Mouse (Mus musculus): ENCODE data around the gene Olfr976. TPM values are rescaled to one million over a fixed set of nuclear protein-coding genes. Genes with fewer than 3 reads are reported as not detected.
"Not testable (repeated sequence)": the region's sequence is repeated elsewhere in the genome, so short reads cannot be mapped to it uniquely, and the experiment has no call there.

Olfr976 gene
- not detected in 2 replicates for polyA plus RNA-seq (2014; fragmentation: Nextera tagmentation; extraction: Ambion mirVana)

DNA sequence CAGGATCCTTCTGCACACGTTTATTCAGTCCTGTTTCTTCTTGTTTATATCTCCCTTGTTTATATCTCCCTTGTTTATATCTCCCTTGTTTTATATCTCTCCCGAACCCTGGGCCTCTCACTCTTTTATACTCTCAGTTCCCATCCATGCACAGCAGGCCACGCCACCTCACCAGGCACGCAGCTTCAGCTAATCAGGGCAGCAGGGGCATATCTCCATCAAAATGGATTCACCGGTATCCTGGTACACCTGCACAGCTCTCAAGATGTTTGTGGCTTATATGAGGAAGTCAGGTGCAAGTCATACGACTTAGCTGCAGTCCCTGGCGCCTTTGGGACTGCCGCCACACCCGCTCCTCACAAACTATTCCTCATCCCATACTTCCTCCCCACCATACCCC is at the start of gene Olfr976:
Olfr976 (minus strand) TSS at position 101 of the 400 bp plus-strand sequence.
- not testable (repeated sequence) for H3K27me3 ChIP-seq (ENCODE audit: control insufficient read depth, insufficient read depth, low read length); H3K36me3 ChIP-seq (ENCODE audit: control insufficient read depth, insufficient read depth, low read length); H3K27ac ChIP-seq (ENCODE audit: low read length); ATAC-seq (ENCODE audit: insufficient number of reproducible peaks, insufficient read depth, low FRiP score, low read depth); H3K9me3 ChIP-seq (ENCODE audit: control insufficient read depth, low read depth, low read length); H3K4me2 ChIP-seq (replicated peaks; ENCODE audit: low read depth, low read length); H3K9ac ChIP-seq (replicated peaks; ENCODE audit: low read depth, low read length); H3K4me1 ChIP-seq (ENCODE audit: control insufficient read depth, insufficient read depth, low read length); H3K4me3 ChIP-seq (ENCODE audit: low read depth, low read length)
- 83% methylated on average over 7 of the region's 9 CpGs for WGBS

- no peaks in the 10 kb centered on the region for H3K4me1 ChIP-seq (ENCODE audit: control insufficient read depth, insufficient read depth, low read length)
- 85% methylated on average over 1 of the region's 1 CpGs for WGBS
- H3K27ac ChIP-seq (ENCODE audit: low read length): no peak within 1 kb of the TSS
- H3K36me3 ChIP-seq (ENCODE audit: control insufficient read depth, insufficient read depth, low read length): no peaks in the 10 kb centered on the region
- ATAC-seq (ENCODE audit: insufficient number of reproducible peaks, insufficient read depth, low FRiP score, low read depth): no peak
- H3K4me3 ChIP-seq (ENCODE audit: low read depth, low read length): no peak within 1 kb of the TSS
- H3K4me2 ChIP-seq (replicated peaks; ENCODE audit: low read depth, low read length): no peak within 1 kb of the TSS
- no peaks in the 10 kb centered on the region for H3K9me3 ChIP-seq (ENCODE audit: control insufficient read depth, low read depth, low read length)
- no peaks in the 10 kb centered on the region for H3K27me3 ChIP-seq (ENCODE audit: control insufficient read depth, insufficient read depth, low read length)
- no peak within 1 kb of the TSS for H3K9ac ChIP-seq (replicated peaks; ENCODE audit: low read depth, low read length)
These were observed 48.5 kb upstream of the Olfr976 start, which contains the start of gene Olfr980 for GRCm38 (mm10) chr9:40009482-40009881. TSS of gene Olfr980 (minus strand) at chr9:40009582.

- Histone ChIP-seq H3K9me3 (ENCODE audit: control insufficient read depth, low read depth, low read length) (no peaks in the 10 kb centered on the region), H3K9ac (replicated peaks; ENCODE audit: low read depth, low read length) (no peak within 1 kb of the TSS), H3K36me3 (ENCODE audit: control insufficient read depth, insufficient read depth, low read length) (no peaks in the 10 kb centered on the region), H3K4me3 (ENCODE audit: low read depth, low read length) (no peak within 1 kb of the TSS), H3K4me1 (ENCODE audit: control insufficient read depth, insufficient read depth, low read length) (no peaks in the 10 kb centered on the region), H3K27me3 (ENCODE audit: control insufficient read depth, insufficient read depth, low read length) (no peaks in the 10 kb centered on the region), H3K27ac (ENCODE audit: low read length) (no peak within 1 kb of the TSS), H3K4me2 (replicated peaks; ENCODE audit: low read depth, low read length) (no peak within 1 kb of the TSS)
- no peak for ATAC-seq (ENCODE audit: insufficient number of reproducible peaks, insufficient read depth, low FRiP score, low read depth)
- WGBS: 94% methylated on average over 1 of the region's 1 CpGs
These were observed 42.4 kb upstream of the Olfr976 start, which contains the start of gene Olfr979 for GRCm38 (mm10) chr9:40003365-40003764. TSS of gene Olfr979 (minus strand) at chr9:40003465.

DNA sequence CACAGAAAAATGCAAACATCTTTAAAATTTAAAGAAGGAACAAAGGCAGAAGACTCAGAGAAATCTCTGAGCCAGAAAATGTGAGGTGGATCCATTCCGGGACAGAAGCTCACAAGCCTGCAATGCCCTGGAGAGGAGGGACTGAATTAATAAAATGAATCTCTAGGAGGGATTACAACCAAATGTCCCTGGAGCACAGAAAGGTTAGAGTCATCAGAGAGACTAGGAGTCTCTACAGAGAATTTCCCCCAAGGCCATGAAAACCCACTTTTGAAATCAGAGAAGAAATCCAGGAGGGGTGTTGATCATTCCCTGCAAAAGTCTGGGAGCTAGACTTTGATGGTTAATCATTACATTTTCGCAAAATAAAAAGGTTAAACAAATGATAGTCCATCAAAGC is 30.9 kb upstream of the Olfr976 start, which contains the start of gene Olfr978:
Olfr978 (plus strand) TSS at position 301 of the 400 bp plus-strand sequence.
- H3K9me3 ChIP-seq (ENCODE audit: control insufficient read depth, low read depth, low read length): no peaks in the 10 kb centered on the region
- WGBS: 79% methylated on average over 2 of the region's 2 CpGs
- no peaks in the 10 kb centered on the region for H3K4me1 ChIP-seq (ENCODE audit: control insufficient read depth, insufficient read depth, low read length)
- no peaks in the 10 kb centered on the region for H3K36me3 ChIP-seq (ENCODE audit: control insufficient read depth, insufficient read depth, low read length)
- no peak within 1 kb of the TSS for H3K4me2 ChIP-seq (replicated peaks; ENCODE audit: low read depth, low read length)
- no peak within 1 kb of the TSS for H3K9ac ChIP-seq (replicated peaks; ENCODE audit: low read depth, low read length)
- ATAC-seq (ENCODE audit: insufficient number of reproducible peaks, insufficient read depth, low FRiP score, low read depth): no peak
- no peaks in the 10 kb centered on the region for H3K27me3 ChIP-seq (ENCODE audit: control insufficient read depth, insufficient read depth, low read length)
- no peak within 1 kb of the TSS for H3K27ac ChIP-seq (ENCODE audit: low read length)
- no peak within 1 kb of the TSS for H3K4me3 ChIP-seq (ENCODE audit: low read depth, low read length)

GRCm38 (mm10) chr9:39976581-39977145 is 15.7 kb upstream of the Olfr976 start:
- H3K4me2 ChIP-seq (replicated peaks; ENCODE audit: low read depth, low read length); H3K9ac ChIP-seq (replicated peaks; ENCODE audit: low read depth, low read length); H3K36me3 ChIP-seq (ENCODE audit: control insufficient read depth, insufficient read depth, low read length); H3K4me1 ChIP-seq (ENCODE audit: control insufficient read depth, insufficient read depth, low read length); H3K4me3 ChIP-seq (ENCODE audit: low read depth, low read length); H3K27ac ChIP-seq (ENCODE audit: low read length); H3K27me3 ChIP-seq (ENCODE audit: control insufficient read depth, insufficient read depth, low read length); ATAC-seq (ENCODE audit: insufficient number of reproducible peaks, insufficient read depth, low FRiP score, low read depth); H3K9me3 ChIP-seq (ENCODE audit: control insufficient read depth, low read depth, low read length): not testable (repeated sequence)
- 81% methylated on average over 1 of the region's 1 CpGs for WGBS

GRCm38 (mm10) chr9:39951946-39952345 is 9.0 kb downstream of the Olfr976 start, which contains the start of gene Olfr975:
TSS of gene Olfr975 (minus strand) at chr9:39952046.
- H3K36me3 ChIP-seq (ENCODE audit: control insufficient read depth, insufficient read depth, low read length): no peaks in the 10 kb centered on the region
- no peaks in the 10 kb centered on the region for H3K9me3 ChIP-seq (ENCODE audit: control insufficient read depth, low read depth, low read length)
- H3K4me1 ChIP-seq (ENCODE audit: control insufficient read depth, insufficient read depth, low read length): no peaks in the 10 kb centered on the region
- H3K4me3 ChIP-seq (ENCODE audit: low read depth, low read length): no peak within 1 kb of the TSS
- no peak within 1 kb of the TSS for H3K4me2 ChIP-seq (replicated peaks; ENCODE audit: low read depth, low read length)
- H3K9ac ChIP-seq (replicated peaks; ENCODE audit: low read depth, low read length): no peak within 1 kb of the TSS
- no peak for ATAC-seq (ENCODE audit: insufficient number of reproducible peaks, insufficient read depth, low FRiP score, low read depth)
- no peaks in the 10 kb centered on the region for H3K27me3 ChIP-seq (ENCODE audit: control insufficient read depth, insufficient read depth, low read length)
- no peak within 1 kb of the TSS for H3K27ac ChIP-seq (ENCODE audit: low read length)
- WGBS: 65% methylated on average over 1 of the region's 1 CpGs

- no peak for ATAC-seq (ENCODE audit: insufficient number of reproducible peaks, insufficient read depth, low FRiP score, low read depth)
- Histone ChIP-seq H3K4me3 (ENCODE audit: low read depth, low read length) (no peak within 1 kb of the TSS), H3K27ac (ENCODE audit: low read length) (no peak within 1 kb of the TSS), H3K4me1 (ENCODE audit: control insufficient read depth, insufficient read depth, low read length) (no peaks in the 10 kb centered on the region), H3K36me3 (ENCODE audit: control insufficient read depth, insufficient read depth, low read length) (no peaks in the 10 kb centered on the region), H3K9me3 (ENCODE audit: control insufficient read depth, low read depth, low read length) (no peaks in the 10 kb centered on the region), H3K4me2 (replicated peaks; ENCODE audit: low read depth, low read length) (no peak within 1 kb of the TSS), H3K9ac (replicated peaks; ENCODE audit: low read depth, low read length) (no peak within 1 kb of the TSS), H3K27me3 (ENCODE audit: control insufficient read depth, insufficient read depth, low read length) (no peaks in the 10 kb centered on the region)
- WGBS: 86% methylated on average over 1 of the region's 1 CpGs
These were observed 23.7 kb downstream of the Olfr976 start, which contains the start of gene Olfr974 for GRCm38 (mm10) chr9:39937201-39937600. TSS of gene Olfr974 (plus strand) at chr9:39937501.

GRCm38 (mm10) chr9:39928837-39929236 is 32.1 kb downstream of the Olfr976 start:
- not testable (repeated sequence) for H3K4me3 ChIP-seq (ENCODE audit: low read depth, low read length); H3K9me3 ChIP-seq (ENCODE audit: control insufficient read depth, low read depth, low read length); H3K4me1 ChIP-seq (ENCODE audit: control insufficient read depth, insufficient read depth, low read length); H3K9ac ChIP-seq (replicated peaks; ENCODE audit: low read depth, low read length); ATAC-seq (ENCODE audit: insufficient number of reproducible peaks, insufficient read depth, low FRiP score, low read depth); H3K27ac ChIP-seq (ENCODE audit: low read length); H3K36me3 ChIP-seq (ENCODE audit: control insufficient read depth, insufficient read depth, low read length); H3K27me3 ChIP-seq (ENCODE audit: control insufficient read depth, insufficient read depth, low read length); H3K4me2 ChIP-seq (replicated peaks; ENCODE audit: low read depth, low read length)
- 75% methylated on average over 1 of the region's 1 CpGs for WGBS

All from stomach, embryonic 14.5 days (tissue).